Mouse (Mus musculus) liver, postnatal 0 days (tissue): ENCODE results near the gene Zfp423.

Experiments
- CTCF ChIP-seq: sonication (generic); IDR thresholded peaks from 2 replicates; pipeline ENCODE4 v1.5.1; 2016; ENCODE audit warnings: antibody characterized with exemption, low read depth
- EP300 ChIP-seq: IDR thresholded peaks from 2 replicates; pipeline ENCODE4 v1.6.1; 2016; ENCODE audit warnings: antibody characterized with exemption, low read depth, mild to moderate bottlenecking

DNA sequence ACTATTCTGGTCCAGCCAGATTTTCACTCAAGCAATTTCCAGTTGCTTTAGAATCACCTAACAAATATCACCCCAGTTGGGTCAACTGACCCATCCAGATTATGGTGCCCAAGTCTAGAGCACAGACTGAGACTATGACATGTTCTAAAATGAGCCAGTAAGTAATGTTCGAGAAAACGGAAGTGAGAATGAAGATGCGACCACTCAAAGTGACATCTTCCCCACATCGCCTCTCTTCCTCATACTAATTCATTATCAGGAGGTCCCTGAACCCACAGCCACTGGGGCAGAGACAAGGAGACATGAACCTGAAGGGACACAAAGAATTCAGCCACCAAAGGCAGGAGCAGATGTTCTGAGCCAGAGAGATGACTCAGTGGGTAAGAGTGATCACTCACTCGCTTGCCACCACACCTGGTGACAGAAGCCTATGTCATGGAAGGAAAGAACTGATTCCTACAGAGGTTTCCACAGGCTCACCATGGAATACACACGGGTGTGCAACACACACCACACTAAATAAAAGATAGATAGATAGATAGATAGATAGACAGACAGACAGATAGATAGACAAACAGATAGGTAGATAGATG, 24.2 kb downstream of the Zfp423 start:
- no peak for TF ChIP-seq CTCF
- TF ChIP-seq EP300: no peak
